Mouse (Mus musculus) ES-Bruce4 (cell line): ENCODE measurements around the gene Cmip.

ENCODE experiments used
- CTCF ChIP-seq: IDR thresholded peaks from one replicate; pipeline ENCODE4 v1.8.1; 2011; ENCODE audit warnings: low read depth, low read length
- POLR2A ChIP-seq: IDR thresholded peaks from one replicate; pipeline ENCODE4 v1.8.1; 2011; ENCODE audit warnings: low read length; ENCODE audit not compliant: insufficient read depth

DNA sequence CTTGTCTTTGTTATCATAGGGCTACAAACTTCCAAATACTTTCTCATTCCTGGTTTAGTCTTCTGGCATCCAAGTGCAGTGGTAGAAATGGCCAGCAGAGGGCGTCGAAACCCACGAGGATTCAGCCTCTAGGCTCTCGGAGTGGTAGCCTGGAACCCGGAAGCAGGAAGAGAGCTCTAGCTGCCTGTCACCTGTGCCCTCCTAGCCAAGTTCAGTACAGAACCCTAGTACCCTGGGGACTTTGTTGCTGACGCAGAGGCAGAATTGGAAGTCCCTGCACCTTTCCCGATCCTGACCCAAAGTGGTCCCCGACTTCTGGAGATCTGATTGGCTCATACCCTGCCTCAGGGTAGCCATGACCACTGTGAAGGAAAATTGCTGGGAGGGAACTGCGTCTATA, 32.2 kb upstream of the Cmip start:
- TF ChIP-seq POLR2A (no peak), CTCF (peak; percentile 95)
